Mouse (Mus musculus) R1 (cell line): ENCODE measurements around the gene Cox7a2.

ENCODE experiments used
- DNase-seq: peaks from one replicate; pipeline ENCODE4 v3.0.0-alpha.2; 2018; ENCODE audit warnings: low read depth, low spot score

Cox7a2 gene

DNA sequence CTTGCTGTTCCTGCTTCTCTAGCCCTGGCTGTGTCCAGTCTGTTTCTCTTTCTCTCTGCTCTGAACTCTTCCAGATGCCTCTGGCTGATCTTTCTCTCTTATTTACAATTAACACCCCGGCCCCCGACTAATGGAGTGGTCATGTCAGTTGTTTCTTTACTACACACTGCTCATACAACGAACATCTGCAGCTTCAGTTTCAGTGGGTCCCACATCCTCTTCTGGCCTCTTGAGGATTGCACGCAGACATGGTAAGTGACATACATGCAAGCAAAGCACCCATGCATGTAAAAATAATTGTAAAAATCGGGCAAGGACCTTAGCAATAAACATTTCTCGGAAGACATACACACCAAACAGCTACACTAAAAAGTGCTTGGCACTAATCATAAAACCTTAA, 24.1 kb downstream of the Cox7a2 start:
- no peak for DNase-seq

DNA sequence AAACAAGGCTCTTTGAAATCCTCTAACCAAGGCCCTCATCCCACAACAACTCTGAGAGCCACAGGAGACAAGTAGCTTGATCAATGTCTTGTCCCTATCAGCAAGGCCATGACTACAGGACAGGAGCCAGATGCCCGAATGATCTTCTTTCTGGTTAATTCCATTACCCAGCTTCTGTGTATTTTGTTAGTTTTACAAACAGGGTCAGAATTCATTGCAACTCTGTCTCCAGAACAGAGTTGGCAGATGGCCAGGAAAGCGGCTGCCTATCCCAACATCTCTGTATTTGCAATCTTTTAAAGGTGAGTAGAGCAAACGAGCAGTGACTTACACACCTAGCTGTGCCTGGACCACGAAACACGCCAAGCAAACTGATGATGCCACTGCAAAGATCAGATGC, 29.4 kb downstream of the Cox7a2 start:
- DNase-seq = no peak

DNA sequence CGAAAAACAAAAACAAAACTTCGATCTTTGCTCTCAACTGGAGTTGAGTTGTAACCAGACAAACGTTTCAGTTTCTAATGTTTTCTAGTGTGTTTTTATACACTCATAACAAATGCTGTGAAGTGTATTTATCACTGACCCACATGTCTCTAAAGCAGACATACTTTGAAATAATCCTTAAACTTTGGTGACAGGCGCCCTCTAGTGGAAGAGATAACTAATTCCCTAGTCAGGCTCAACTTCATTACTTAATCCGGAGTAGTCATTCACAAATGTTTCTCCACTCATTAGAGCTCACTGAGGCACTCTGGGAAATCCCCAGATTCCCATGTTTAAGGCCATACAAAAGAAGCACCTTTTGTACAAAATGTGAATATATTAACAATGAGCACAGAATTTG, 36.6 kb downstream of the Cox7a2 start:
- DNase-seq = peak; percentile 65

DNA sequence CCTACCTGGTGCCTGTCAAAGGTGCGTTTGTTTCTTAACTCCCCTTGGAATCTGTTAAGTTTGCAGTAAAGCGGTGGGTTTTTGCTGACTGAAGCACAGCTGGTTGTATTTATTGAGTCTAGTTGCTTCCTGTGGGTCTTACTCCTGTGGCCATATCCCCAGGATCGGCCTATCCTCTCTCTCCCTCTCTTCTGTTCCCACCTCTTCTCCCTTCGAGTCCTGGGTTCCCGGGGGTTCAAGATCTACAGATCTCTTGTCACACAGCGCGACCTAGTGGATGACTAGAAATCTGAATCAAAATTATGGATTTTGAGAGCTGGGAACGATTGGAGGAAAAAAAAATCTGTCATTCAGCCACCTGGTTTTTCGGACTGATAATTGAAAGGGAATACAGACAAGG, 38.6 kb downstream of the Cox7a2 start:
- peak; percentile 71 for DNase-seq

DNA sequence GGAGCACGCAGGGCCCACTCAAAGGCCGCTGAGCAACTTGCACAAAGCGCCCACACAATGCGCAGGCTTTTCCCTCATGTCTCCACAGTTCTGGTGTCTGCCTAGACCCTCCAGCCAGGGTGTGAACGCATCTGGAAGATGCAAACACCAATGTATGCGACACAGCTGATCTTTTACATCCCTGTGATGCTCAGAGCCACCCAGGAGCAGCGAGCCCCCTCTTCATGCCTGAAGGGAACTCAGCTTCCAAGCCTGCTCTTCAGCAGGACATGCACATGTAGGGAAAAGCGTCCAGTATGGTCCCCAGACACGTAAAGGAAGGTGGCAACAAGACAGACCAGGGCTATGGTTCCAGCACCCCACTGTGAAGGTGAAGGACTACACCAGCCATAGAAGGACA, 39.5 kb downstream of the Cox7a2 start:
- DNase-seq = peak; percentile 10

DNA sequence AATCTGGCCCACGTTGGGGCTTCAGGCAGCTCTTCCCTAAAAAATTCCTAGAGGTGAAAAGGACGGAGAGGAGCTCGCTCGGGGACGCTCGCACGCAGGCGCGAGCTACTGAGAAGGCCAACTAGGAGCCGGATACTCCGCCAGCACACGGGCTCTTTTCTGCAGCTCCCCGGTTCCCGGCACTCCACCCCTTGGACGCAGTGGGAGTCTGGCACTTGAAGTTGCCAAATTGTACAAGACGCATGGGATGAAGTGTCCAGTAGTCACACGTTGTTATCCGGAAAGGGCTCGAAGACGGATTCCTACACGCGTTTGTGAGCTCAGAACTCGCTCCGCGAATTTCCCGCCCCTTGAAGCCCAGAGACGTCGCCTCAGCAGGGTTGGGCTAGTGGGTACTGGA, 40.2 kb downstream of the Cox7a2 start:
- DNase-seq = peak; percentile 45

DNA sequence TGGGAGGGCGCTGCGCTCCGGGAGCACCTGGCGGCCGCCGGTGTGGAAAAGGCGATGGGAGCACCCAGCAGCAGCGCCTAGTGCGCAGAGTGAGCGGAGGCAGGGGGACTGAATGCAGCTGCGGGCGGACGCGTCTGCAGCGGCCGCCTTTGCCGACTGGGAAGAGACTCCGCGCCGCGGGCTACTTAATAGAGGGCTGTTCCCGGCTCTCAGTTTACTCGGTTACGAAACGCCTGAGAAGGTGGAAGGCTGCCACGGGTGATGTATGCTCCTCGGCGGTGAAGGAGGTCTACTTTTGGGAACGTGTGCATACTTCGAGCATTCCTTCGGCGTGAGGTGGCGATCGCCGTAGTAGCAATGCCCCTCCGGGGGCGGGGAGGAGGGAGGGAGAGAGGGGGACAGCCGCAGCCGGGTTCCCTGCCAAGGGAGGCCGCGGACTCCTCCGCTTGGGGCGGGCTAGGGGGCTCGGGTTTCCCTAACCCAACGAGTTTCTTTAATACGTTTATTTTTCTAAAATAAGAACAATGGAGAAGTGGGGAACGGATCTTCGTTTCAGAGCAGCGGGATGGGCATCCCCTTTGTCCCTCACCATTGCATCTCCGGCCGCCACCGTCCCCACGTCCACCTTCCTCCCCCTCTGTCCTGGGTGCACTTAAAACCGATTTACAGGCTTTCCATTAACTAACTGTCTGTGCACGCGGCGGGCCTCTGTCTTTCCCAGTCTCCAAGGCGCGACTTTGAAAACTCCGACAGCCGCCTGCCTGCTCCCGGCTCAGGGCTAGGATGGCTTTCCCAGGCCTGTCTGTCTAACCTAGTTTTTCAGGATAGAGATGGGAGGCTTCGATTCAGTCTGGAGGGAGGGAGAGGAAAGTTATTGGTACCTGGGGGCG, 41.0 kb downstream of the Cox7a2 start, which contains the start of gene Col12a1:
Gene Col12a1, minus strand, starts transcription at position 351 of the 890 bp plus-strand sequence.
- peak; percentile 49 for DNase-seq

DNA sequence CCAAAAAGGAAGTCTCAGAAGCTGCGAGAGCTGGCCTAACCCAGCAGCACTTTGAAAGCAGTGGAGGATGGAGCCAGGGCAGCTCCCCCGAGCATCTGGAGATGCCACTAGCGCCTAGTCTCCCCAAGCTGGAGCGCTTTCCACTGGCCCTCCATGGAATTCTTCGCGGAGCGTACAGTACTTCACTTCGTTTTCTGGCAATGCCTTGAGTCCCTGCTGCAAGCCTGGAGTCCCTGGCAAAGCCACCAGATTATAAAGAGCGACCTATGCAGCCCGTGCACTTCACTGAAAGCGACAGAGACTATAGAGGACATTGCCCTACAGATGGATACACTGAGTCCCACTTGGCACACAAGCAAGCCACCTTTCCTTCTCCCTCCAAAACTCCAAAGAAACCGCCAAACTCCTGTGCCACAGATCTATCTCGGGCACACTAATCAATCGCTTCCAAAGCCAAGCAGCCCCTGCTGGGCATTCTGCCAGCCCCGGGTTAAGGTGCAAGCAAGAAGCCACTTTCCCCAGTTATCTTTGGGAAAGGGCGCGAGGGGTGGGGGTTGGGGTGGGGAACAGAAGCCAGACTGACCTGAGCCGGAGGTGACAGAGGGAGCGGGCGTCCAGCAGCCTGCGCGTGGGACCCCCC, 41.7 kb downstream of the Cox7a2 start:
- peak; percentile 18 for DNase-seq

DNA sequence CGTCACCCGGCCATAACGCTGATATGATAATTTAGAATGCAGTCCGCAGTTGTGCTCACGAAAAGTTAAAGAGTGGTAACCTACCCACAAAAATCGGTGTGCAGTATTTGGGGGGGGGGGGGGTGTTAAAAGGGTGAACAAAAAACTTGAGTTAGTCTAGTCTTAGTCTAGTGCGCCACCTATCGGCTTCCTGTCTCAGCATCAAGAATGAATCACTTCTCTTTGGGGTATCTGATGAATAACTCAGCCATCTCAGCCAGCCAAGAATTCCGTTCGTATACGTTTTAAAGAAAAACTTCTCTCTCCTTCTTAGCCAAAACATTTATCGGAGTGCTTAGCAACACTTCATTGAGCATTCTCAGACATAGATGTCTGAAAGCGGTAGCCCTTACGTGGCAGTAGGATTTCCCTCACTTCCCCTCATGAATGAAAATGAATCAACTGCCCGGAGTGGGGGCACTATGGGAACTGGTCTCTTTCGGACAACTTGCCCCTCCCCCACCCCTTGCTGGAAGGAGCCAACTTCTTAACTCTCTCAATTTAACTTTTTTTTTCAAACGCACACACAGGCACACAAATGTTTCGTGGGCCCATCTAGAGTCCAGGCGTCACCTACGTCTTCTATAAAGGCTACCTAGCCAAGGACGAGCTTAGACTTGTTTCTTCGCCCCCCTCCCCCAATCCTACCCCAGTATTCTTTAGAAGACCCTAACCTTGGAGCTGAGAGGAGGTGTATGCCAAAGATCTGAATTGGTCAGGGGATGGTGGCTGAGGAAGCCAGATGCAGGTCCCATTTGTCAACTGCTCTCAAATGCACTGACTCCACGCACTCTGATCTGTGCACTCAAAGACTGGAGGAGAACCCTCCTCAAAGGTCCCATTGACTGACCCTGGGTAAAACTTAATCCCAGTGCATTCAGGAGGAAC, 42.5 kb downstream of the Cox7a2 start:
- peak; percentile 58 for DNase-seq

DNA sequence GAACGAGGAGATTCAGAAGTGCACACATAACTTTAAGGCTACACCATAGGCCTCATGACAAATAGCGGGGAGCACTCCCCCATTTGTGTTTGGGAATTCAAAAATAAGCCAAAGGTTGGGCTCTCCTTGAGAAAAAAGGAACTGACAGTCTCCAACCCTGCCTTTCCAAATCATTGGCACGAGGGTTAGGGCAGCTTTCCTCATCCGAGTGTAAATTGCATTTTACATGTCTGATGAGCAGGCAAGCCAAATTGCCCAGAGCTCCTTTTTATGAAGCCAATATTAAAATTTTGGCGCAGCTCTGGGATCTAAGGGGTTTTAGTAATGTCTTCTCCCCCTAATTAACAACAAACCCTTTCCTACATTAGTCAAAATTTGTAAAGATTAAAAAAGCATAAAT, 43.2 kb downstream of the Cox7a2 start:
- no peak for DNase-seq

DNA sequence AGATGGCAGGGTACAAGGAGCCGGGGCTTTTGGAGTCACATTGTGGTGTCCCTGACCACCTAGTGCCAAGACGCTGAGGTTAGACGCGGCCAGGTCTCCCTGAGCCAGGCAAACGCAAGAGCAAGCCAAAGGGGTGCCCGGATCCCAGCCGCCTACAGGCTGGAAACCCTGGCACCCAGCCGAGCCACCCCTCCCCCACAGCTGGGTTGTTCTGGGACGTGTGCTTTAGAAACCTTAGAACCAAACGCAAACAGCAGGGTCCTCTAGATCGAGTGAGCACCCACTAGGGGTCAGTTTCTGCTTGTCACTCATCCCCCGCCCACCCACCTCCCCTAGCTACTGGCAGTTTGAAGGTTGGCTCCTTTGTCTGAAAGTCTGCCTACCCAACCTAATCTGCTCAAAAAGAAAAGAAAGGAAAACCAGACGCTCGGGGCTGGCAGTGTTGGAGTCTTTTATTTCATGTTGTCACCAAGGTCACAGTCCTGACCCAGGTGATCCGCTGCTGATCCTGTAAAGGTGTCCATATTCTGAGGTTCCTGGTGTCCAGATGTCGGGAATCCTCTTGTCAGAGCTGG, 45.1 kb downstream of the Cox7a2 start:
- DNase-seq = peak; percentile 21
